Mouse (Mus musculus) left cerebral cortex, postnatal 10 days (tissue): ENCODE results near the gene Mdm1. TPM values are rescaled to one million over a fixed set of nuclear protein-coding genes. Genes with fewer than 3 reads are reported as not detected.
"Not testable (repeated sequence)": the region's sequence is repeated elsewhere in the genome, so short reads cannot be mapped to it uniquely, and the experiment has no call there.

Experiments
- DNase-seq, 2 experiments: peaks; one replicate each; pipeline ENCODE4 v3.0.0; 2021 to 2022; ENCODE audit warnings: low spot score in 2 of 2, mixed read lengths in 1 of 2; ENCODE audit errors: extremely low spot score in 1 of 2
- intact Hi-C: fragments of 180-260 bp; cut with DNase I; formaldehyde crosslinking; loops from one replicate; pipeline ENCODE4 v1.15.1; 2025
- total RNA-seq, 2 experiments: library from RNA; stranded (reverse); gene quantifications; 2 replicates each; pipeline ENCODE4 v1.2.3; 2021

The Mdm1 gene
- total RNA-seq, 2 experiments from 2014 or later, result 10.3 to 10.9 TPM

DNA sequence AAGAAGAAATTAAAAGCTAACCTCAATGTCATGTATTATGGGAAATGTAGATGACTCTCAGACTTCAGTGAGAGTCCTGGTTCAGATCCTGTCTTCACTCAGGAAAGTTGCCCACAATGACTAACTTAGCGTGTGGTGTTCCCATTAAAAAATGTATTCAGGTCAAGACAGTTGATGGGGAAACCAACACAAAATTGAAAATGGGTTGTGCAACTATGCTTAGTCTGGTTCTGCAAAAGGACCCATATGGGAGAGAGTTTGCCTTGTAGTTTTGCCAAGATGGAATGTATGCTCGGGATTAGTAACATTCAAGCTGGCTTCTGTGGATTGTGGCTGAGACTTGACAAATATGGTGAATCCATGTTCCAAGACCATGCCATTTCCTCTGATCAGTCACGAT is 31.3 kb downstream of the Mdm1 start:
- intact Hi-C loops, result no loop called here
- no peak for DNase-seq

DNA sequence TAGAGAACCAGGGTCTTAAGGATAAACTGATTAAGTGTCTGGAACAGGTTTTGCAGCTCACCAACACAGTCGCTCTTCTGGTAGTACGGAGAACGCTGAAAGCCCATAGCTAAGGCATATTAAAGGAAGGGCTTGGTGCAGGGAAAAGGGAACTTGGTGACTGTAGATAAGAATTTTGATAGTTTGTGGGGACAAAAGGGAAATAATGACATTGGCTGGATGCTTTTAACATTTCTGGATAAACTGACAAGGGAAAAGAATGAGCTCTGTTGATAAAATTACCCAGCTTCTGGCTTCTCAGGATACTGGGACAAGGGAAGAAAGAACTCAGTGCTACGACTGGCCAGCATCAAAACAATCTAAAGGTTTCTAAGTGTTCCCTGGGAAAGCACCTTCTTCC is 33.9 kb downstream of the Mdm1 start:
- intact Hi-C loops, DNase-seq: not testable (repeated sequence)

GRCm38 (mm10) chr10:118178735-118179151 is 37.1 kb downstream of the Mdm1 start:
- no peak for DNase-seq
- intact Hi-C loops, result no loop called here

DNA sequence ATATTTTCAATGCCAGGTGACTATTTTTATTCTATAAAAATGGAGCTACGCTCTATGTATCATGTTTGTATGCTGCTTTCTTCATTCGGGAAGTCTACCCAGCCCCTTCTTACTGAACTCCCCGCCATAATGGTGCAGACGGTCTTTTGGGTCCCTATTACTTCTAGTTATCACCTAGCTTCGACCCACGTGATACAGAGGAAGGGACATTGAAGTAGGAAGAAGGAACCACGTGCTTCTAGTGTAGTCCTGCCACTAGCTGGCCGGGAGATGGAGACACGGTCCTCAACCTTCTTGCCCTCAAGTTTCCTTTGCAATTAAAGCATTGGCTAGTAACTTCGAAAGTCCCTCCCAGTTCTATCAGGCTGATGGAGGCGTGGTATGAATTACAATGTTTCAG is 37.7 kb downstream of the Mdm1 start:
- DNase-seq, result no peak
- intact Hi-C loops, result no loop called here

DNA sequence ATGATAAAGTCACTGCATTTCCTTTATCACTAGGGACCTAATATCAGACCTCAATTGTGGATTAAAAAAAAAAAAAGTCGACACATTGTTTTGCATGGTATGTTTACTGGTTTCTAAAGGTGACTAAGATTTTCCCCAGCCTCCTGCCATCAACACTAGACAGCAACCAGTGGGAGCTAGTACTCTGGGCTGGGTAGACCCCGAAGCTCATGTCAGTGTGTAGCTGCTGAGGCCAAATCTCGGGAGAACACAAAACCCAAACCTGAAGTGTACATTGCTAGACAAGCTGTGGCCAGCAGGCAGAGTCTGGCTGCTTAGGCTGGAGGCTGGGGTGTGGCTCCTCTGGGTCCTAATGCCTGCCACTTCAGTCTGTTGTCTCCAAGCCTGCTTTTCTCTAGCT is 53.5 kb downstream of the Mdm1 start:
- DNase-seq, intact Hi-C loops: not testable (repeated sequence)

- no peak for DNase-seq
- intact Hi-C loops, result no loop called here
Measured at GRCm38 (mm10) chr10:118204642-118205041, 63.0 kb downstream of the Mdm1 start, which contains the start of gene Il22. Gene Il22, plus strand, starts transcription at chr10:118204942.

GRCm38 (mm10) chr10:118215719-118216393 is 74.2 kb downstream of the Mdm1 start:
- DNase-seq, intact Hi-C loops: not testable (repeated sequence)

Other genes starting within 250 kb of the Mdm1 start
- not detected for gene Il22, start 63.1 kb downstream of the Mdm1 start, total RNA-seq
- gene Gm32717, start 99.0 kb downstream of the Mdm1 start, total RNA-seq, result under 1 TPM; 0.71 to 0.84 TPM
- gene Gm32802, start 116.9 kb downstream of the Mdm1 start, total RNA-seq, result under 1 TPM; 0.71 to 0.84 TPM
- under 1 TPM in 1 of 2 experiments, not detected in 1; 0.51 TPM for gene Iltifb, start 153.2 kb downstream of the Mdm1 start, total RNA-seq
- not detected for gene Gm9040, start 185.2 kb downstream of the Mdm1 start, total RNA-seq
- not detected for gene Gm9044, start 190.6 kb downstream of the Mdm1 start, total RNA-seq
- not detected for gene Gm9045, start 196.0 kb downstream of the Mdm1 start, total RNA-seq
- gene Gm9046, start 201.4 kb downstream of the Mdm1 start, total RNA-seq, result not detected
- under 1 TPM in 1 of 2 experiments, not detected in 1; 0.18 TPM for gene Gm9048, start 206.9 kb downstream of the Mdm1 start, total RNA-seq
- gene Gm9049, start 212.3 kb downstream of the Mdm1 start, total RNA-seq, result not detected